Mouse (Mus musculus) testis, postnatal 14 days (tissue): ENCODE results near the gene Sppl2c.

Experiments
- DNase-seq: peaks from one replicate; pipeline ENCODE4 v3.0.0; 2021; ENCODE audit warnings: low spot score

The Sppl2c gene

DNA sequence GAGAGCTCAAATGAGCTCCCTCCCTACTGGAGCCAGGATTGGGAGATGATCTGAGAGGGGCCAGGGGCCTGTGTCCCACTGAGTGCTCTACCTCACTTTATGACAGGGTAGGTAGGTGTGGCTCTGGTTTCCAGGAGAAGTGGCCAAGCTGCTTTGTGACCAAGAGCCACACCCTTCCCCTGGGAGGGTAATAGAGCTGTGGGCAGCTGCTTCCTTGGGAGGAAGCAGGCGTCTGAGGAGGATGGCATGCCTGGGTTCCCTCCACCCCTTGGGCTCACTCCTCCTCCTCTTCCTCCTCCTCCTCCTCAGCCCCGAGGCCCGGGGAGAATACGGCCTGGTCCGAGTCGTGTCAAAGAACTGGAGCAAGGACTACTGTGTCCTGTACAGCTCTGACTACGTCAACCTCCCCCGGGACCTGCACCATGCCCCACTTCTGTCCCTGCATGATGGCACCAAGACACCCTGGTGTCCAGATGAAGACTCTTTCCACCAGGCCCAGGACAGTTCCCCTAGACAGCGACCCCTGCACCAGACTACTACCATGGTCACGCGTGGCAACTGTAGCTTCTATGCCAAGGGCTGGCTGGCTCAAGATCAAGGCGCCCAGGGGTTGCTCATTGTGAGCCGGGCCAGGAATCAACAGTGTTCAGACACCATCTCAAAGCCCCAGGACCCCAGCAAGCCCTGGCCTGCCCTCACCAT is at the start of gene Sppl2c:
Gene Sppl2c, plus strand, starts transcription at position 193 of the 702 bp plus-strand sequence.
- no peak for DNase-seq

DNA sequence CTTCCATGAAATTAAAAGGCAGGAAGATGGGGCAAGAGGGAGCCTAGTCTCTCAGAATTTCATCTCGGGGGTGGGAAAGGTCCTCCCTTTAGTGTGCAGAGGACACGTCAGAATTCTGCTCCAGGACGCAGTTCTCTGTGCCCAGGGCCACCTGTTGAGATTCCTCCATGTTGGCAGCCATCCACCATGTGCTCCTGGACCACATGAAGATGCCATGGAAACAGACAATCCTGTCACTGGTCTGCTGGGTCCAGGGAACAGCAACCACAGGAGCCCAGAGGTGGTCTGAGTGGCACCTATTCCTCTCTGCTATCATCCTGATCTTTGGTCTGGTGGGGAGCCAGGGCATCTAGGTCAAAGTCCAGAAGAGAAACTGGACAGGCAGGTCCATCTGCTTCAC is 47.2 kb upstream of the Sppl2c start:
- DNase-seq: no peak

DNA sequence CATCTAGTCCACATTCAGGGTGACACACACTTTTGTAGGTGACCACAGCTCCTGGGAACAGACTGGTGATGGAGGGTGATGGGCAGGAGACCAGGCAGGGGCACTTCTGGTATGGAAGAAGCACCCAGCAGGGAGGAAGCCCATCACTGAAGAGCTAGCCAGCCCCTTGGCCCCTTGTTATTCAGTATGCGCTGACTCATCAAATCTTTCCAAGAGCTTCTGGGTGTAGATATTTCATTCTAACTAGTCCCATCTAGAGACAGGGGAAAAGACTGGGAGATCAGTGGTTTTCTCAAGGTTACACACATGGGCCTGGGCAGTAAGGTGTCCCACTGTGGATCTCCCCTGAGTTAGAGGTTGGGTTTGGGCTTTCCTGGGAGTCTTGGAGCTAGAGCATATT is 41.2 kb upstream of the Sppl2c start:
- no peak for DNase-seq

DNA sequence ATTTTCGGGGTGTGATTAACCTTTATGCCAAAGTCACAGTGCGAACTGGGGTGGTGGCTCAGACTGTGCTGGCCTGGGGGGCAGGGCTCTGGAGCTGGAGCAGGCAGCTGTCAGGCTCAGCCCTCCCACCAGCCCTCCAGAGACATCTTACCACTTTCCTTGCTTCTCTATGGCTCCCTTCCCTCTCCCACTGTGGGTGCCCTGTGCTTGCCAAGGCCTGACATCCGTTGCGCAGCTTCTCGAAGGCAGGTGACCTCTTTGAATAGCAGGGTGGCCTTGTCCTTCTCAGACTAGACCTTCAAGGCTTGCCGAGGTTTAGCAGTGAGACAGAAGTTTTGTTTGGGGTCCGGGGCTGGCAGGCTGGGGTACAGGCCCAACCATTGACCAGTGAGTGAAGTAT is 37.3 kb upstream of the Sppl2c start:
- no peak for DNase-seq

DNA sequence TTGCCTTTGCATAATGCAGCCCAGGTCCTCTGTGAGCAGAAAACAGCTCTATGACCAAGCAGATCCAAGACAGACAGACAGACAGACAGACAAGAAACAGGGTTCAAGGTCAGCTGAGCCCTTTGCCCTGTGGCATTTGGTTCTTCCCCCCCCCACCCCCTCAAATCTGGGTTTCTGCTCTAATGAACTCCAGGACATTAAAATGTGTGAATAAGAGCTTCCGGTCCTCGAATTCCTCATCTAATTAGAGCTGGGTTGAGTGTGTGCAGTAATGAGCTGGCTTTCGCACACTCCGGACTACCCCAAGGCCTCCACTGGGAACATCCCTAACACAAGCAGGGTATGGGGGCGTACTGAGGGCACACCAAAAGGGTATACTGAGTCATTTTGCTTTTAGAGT is 35.2 kb upstream of the Sppl2c start:
- no peak for DNase-seq

DNA sequence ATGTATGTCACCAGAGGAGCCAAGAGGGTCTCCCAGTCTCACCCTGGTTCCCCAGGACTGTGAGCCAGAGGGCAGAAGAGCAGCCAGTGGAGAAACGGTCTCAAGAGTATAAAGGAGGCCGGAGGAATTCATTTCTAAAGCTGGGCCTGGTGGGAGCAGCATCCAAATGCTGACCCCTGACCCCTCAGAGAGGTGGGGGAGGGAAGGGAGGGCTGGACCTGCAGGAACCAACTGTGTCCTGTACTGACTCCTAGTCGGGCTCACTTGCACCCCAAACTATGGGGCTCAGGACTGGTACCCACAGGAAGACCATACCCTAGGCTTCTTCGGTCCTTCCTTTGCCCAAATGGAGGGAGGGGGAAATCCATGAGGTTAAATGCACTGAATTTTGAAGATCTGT is 31.8 kb upstream of the Sppl2c start:
- no peak for DNase-seq

DNA sequence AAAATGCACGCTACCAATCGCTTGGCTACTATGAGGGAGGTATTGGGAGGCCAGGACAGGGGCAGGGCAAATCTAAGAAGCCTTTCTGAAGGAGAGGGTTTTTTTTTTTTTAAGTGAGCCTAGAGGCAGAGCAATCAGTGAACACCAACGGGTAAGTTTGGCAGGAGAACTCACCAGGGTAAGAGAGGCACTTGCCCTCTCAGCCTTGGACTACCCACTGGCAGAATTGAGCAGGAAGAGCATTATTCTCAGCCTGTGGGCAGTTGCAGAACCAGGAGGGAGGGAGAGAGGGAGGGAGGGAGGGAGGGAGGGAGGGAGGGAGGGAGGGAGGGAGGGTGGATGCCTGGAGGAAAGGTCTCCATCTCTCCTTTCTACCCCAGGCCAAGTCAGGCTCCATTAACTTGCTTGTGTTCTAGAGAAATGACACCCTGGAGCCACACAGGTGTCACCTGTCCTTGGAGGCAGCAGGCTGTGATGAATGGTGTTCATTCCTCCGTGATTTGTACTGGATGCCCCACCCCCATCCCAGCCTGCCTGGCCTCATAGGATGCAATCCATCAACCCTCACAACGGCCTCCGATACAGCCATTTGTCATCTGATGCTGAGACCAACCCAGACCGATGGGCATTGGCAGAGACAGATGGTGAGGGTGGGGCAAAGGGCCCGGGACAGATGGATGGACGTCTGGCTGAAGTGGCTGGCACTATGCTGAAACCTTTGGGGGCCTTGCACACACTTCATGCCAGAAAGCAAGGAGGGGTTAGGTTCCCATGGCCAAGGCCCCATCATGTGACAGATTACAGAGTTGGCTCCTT is 31.1 kb upstream of the Sppl2c start:
- DNase-seq: no peak

DNA sequence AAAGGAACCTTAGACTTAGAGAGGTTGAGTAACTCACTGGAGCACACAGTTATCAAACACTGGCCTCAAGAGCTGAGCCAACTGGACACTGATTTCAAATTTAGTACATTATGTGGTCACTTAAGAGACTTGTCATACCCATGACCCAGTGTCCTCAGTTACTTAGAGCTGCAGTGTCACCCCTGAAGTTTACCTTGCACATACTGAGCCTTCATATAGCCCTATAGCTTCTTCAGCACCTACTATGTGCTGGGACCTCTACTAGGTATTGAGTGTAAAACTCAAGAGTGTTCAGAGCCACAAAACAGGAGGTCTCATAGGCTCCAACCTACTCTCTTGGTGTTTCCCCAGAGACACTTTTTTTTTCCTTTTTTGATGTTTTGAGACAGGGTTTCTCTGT is 30.2 kb upstream of the Sppl2c start:
- no peak for DNase-seq

DNA sequence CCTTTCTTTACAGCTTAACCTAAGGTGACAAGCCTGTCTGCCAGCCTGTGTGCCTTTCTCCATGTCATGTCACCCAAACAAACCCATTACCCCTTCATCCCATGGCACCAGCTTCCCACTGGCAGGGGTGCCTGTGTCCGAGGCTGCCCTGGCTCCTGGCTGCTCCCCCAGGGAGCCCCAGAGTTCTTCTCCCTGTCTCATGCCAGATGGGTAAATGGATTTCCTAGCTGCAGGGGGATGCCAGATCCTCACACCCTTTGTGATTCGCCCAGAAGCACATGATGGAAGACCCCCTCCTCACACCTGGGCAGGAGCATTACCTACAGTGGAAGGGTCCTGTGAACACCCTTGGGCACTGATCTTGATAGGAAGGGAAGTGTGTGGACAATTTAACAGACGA is 29.7 kb upstream of the Sppl2c start:
- no peak for DNase-seq

DNA sequence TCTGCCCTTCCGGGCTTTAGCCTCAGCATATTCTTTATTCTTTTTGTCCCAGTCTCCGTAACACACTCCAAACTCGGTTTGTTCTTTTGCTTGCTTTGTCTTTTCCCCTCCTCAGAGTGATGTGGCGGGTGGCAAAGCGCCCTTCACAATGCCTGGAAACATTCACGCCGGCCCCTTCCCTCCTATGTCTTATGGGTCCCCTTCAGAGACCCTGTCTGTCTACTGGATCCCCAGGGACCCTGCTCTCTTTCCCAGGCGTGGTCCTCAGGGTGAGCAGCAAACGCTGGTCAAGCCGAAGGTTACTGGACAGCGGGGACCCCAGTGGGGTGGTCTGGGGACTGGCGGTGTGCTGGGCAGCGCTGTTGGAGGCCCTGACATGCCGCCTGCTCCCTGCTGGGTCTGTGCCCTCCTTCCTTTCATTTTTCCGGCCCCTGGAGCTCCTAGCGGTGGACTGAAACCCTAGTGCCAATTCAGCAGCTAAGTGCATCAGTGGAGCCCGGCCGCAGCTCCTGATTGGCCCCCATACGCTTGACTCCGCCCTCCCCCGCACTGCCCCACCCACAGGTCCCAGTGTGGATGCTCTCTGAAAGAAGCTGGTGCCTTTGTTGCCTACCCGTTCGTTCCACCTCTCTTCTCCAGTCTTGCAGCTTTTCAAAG is 28.4 kb upstream of the Sppl2c start:
- peak; percentile 60 for DNase-seq

DNA sequence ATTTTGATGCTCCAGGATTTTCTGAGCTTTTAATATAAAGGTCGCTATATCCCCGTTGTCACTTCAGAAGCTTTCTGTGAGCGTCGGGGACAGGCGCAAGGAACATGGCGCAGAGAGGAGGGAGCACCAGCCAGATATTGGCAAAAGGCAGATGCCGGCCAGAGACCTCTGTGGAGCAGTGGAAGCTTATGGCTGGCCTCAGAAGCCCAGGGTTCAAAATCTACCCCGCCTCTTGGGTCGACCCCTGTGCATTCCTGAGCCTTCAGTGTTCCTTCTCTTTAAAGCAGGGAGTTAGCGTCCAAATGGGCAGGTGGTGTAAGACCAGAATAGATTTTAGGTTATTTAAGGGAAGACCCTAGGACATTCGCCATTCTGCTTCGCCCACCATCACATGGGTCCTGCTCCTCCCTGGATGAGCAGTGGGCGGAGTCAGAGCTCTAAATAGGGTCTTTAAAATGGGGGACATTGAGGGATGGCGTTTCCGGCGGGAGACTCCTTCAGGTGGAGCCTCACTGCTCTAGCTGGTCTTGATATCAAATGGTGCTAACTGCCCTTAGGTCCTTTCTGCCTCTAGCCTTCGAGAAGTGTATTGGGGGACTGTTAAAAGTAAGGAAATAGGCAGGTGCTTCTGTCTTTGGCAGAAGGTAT is 27.7 kb upstream of the Sppl2c start:
- DNase-seq: no peak

DNA sequence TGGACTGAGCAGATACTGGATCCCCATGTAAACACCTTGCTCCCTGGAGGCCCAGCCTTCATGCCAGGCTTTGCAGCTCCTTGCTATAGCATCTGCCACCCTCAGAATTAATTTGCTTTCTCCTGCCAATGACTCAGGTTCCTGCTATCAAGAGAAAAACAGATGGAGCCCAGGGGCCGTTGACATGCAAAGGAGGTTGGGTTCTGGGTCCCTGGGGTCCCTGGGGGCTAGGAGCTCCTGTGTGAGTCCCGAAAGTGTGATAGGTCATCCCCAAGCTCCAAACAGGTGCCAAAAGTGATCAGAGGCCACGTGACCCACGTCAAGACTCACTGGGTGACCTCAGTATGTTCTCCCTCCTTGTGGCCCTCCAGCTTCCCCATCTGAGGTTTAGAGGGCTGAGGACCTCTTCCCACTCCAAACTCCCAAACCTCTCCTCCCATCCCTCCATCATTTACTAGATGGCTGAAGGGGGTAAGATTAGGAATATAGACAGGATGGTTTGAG is 26.3 kb upstream of the Sppl2c start:
- DNase-seq: no peak

DNA sequence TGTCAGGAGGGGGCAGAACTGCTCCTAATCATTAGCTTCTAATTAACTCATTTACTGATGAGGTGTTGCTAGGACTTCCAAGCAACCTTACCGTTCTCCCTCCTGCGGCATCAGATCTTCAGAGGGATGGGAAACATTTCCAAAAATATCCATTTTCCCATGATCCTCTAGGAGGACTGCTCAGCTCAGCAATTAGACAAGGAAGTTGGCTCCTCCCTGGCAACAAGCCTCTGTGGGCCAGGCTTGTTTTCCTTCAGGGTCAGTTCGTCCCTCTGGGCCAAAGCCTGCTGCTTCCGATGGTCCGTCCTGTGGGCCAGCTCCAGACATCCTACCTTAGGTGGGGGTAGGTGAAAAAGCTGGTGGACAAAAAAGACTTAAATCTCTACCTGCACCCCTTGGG is 25.0 kb upstream of the Sppl2c start:
- DNase-seq: no peak

DNA sequence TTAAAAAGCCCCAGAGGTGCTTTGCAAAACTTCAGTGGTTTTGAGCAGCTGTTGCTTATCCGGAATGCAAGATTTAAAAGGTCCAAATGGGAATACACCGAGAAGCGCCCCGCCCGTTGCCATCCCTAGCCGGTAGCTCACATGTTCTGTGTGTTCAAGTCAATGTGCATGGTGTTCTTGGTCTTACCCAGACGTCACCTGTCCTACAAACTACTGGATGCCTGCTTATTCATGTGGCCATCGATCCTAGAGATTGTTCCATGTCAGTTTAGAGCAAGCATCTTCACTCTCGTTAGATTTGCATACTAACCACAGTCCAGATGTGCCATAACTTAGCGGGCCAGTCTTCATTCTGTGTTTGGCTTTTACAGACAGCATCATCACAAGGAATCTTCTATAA is 21.9 kb upstream of the Sppl2c start:
- DNase-seq: no peak

DNA sequence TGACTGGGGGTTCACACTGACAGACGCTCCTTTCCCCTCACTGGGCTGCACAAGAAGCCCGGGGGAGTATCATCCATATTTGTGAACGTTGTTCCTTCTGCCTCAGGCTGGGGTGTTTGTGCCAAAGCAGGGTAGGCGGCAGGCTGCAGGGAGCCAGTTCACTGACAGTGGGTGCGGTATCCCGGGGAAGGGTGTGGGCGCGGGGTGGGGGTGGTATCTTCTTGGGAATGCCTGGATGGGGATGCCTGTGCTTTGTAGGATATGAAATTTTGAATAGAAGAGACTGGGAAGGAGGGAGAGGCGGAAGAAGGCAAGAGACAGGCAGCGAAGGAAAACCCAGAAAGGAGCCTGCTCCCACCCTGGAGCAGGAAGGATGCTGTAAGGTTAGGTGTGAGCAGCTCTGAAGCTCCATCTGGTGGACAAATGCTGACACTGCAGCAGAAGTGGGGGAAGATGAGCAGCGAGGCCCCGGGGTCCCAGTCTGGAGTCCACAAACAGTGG is 14.8 kb upstream of the Sppl2c start:
- peak; percentile 50 for DNase-seq

DNA sequence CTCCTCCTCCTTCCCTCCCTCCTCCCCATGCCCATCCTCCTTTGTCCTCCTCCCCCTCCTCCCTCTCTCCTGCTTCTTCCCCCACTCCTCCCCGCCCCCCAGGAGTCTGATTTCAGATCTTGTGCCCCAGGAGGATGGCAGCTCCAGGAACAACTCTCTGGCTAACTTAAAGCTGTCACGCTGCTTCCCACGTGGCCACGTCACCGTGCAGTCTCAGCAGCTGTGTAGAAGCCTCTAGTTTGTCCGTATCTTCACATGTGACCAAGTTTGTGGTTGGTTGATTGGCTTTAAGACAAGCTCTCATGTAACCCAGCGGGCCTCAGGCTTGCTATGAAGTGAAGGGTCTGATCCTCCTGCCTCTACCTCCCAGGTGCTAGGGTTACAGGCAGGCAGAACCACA is 7.2 kb upstream of the Sppl2c start:
- no peak for DNase-seq

DNA sequence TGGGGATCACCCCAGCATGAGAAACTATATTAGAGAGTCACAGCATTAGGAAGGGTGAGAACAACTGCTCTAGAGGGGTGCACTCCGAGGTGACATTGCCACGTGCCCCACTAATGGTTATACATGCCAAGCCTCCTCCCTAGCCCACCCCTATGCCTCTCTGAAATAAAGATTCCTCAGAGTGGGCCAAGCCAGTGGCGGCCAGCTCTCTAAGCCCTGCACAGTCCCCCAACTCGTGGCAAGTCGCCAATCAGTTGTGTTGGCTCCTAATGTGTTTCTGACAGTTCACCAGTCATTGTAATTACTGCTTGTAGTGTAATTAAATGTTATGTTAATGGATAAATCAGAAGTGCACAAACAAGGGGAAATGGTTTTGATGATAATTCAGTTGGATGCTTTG is 6.3 kb upstream of the Sppl2c start:
- no peak for DNase-seq

DNA sequence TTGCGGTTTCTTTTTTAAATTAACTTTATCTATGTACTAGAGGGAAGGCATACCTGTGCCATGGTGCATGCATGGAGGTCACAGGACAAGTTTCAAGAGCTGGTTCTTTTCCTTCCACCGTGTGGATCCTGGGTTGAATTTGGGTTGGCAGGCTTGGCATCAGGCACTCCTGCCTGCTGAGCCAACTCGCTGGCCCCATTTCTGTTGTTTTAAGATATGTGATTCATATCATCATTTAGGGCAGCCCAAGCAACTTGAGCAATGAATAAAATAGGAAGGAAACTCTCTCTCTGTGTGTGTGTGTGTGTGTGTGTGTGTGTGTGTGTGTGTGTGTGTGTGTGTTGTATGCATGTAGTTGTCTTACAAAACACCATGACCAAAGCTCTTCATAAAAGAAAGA is 4.0 kb upstream of the Sppl2c start:
- DNase-seq: no peak

DNA sequence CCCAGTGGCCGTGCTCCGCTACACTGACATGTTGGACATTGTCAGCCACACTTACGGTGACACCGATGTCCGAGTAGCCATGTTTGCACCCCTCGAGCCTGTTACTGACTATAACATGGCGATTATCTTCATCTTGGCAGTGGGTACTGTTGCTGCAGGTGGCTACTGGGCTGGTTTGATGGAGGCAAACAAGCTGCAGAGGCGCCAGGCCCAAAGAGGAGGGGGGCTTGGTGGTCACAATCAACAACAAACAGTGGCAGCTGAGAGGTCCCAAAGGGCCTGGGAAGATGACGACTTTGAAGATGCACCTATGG is 667 bp downstream of the Sppl2c start:
- DNase-seq: no peak

DNA sequence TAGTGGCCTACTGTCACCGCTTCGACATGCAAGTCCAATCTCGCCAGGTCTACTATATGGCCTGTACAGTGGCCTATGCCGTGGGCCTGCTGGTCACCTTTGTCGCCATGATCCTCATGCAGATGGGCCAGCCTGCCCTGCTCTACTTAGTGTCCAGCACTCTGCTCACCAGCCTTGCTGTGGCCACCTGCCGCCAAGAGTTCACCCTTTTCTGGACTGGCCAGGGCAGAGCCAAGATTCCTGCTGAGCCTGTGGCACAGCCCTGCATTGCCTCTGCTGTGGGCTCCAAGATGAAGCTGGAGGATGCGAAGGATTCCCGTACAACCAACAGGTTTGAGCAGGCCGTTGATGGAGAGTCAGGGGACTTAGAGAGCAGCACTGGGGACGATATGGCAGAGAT is 1.6 kb downstream of the Sppl2c start:
- no peak for DNase-seq

DNA sequence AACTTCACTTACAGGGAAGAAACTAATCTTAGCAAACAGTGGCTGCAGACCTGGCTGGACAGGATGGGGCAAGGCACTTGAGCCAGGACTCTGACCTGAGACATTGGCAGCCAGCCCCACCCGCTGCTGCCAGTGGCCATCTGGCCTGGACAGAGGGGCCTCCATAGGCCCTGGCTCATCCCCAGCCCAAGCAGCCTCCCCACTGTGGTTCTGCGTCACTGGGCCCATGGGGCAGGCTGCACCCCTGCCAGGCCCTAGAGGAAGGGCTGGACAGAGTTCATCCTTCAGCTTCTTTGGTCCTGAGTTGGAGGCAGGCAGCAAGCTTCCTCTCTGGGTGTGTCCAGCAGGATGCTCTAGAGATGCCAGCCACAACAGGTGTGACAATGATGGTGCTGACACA is 3.9 kb downstream of the Sppl2c start:
- no peak for DNase-seq

DNA sequence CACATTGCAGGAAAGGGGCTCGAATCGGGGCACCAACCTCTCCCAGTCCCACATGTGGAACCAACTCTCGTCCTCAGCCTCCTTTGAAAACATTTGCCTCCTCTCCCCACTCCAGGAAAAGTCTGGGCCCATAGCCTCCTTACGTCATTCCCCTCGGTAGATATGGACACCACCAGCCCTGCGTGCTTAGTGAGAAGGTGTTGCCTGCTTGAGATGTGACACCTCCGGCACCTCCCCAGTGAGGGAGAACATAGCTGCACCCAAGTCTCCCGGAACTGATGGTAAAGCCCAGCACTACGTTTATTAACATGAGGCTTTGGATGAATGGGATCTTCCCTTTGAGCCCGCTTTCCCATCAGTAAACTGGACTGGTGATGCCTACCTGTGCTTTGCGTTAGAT is 9.3 kb downstream of the Sppl2c start:
- DNase-seq: no peak

DNA sequence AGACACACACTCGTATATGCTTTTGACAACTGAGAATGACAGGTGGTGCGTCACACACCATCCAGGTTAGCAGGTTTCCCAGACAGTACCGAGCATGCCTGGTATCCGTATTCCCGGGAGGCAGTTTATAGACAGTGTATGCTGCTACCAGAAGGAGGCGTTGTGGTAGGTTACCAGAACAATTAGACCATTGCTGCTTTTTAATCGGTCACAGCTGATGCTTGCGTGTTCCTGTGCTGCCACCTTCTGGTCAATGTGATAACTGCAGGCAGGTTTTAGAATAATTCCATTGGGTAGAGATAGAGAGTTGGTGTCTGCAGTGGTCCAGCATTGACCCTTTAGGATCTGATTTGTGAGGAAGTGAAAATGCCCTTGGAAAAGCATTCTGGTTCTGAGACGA is 9.7 kb downstream of the Sppl2c start:
- peak; percentile 73 for DNase-seq
